In genomic region chr1:188660339-188660738, GRCm38 (mm10) we compare ENCODE assay signal across 8 mouse cellular contexts.
A peak's percentile ranks its signal among the peaks of the same experiment; 100 is the strongest.
DNase-seq lines count a peak whose midpoint lies in the region; ATAC-seq and TF ChIP-seq lines count a peak whose summit lies in the region.

No protein-coding gene starts in this region.

- H3K4me1 ChIP-seq in heart, embryonic 16.5 days (ENCODE audit: control insufficient read depth, insufficient read depth, low read length) = peaks cover 3% of the 10 kb centered on the region; the same call in 1 of the 2 replicates
- H3K4me1 ChIP-seq in liver, postnatal 0 days (ENCODE audit: insufficient read depth) = no peaks in the 10 kb centered on the region

- H3K36me3 ChIP-seq in heart, embryonic 16.5 days (ENCODE audit: control insufficient read depth, insufficient read depth) = no peaks in the 10 kb centered on the region
- no peaks in the 10 kb centered on the region for H3K36me3 ChIP-seq in liver, postnatal 0 days (replicated peaks; ENCODE audit: insufficient read depth, low read length)

- no peaks in the 10 kb centered on the region for H3K9me3 ChIP-seq in heart, embryonic 16.5 days (replicated peaks; ENCODE audit: control insufficient read depth, low read length)
- H3K9me3 ChIP-seq in liver, postnatal 0 days (ENCODE audit: low read length) = no peaks in the 10 kb centered on the region

- no peak overlapping the region for H3K27ac ChIP-seq in heart, embryonic 16.5 days (ENCODE audit: low read length)
- H3K27ac ChIP-seq in liver, postnatal 0 days (ENCODE audit: low read depth) = no peak overlapping the region

- peak overlapping the region; percentile 62 for H3K4me2 ChIP-seq in heart, embryonic 16.5 days (ENCODE audit: low read depth, low read length)
- 0 out of 2 replicates have a peak overlapping the region, but pooled peaks have one; percentile 8 for H3K4me2 ChIP-seq in liver, postnatal 0 days (ENCODE audit: low read depth, low read length)

- no peaks in the 10 kb centered on the region for H3K27me3 ChIP-seq in heart, embryonic 16.5 days (ENCODE audit: control insufficient read depth, insufficient read depth, low read length)
- H3K27me3 ChIP-seq in liver, postnatal 0 days (ENCODE audit: insufficient read depth, low read length) = no peaks in the 10 kb centered on the region

- no peak for TF ChIP-seq EP300 in liver, postnatal 0 days (IDR thresholded peaks at IDR 0.05; ENCODE audit: low read depth)

- WGBS in heart, embryonic 16.5 days = 15% methylated on average over 3 of the region's 3 CpGs
- 24% methylated on average over 3 of the region's 3 CpGs for WGBS in liver, postnatal 0 days (ENCODE audit: insufficient replicate concordance)

- ATAC-seq in common myeloid progenitor, adult 5-6 weeks (replicated peaks; ENCODE audit: low read depth, poor library complexity, severe bottlenecking) = 0 out of 2 replicates have a peak, but pooled peaks have one; percentile 60
- peak; percentile 67 for ATAC-seq in heart, embryonic 16.5 days (replicated peaks; ENCODE audit: extremely low read depth, insufficient read depth, low FRiP score)
- ATAC-seq in liver, postnatal 0 days = no peak
- no peak for ATAC-seq in CD4-positive, CD25-positive, alpha-beta regulatory T cell, adult 4 months

- peak overlapping the region; percentile 59 for H3K9ac ChIP-seq in heart, embryonic 16.5 days (ENCODE audit: low read length)
- H3K9ac ChIP-seq in liver, postnatal 0 days (replicated peaks) = no peak overlapping the region

- H3K4me3 ChIP-seq in heart, embryonic 16.5 days (ENCODE audit: low read length) = peak overlapping the region; percentile 43
- H3K4me3 ChIP-seq in liver, postnatal 0 days (ENCODE audit: low read depth, low read length) = no peak overlapping the region

- DNase-seq in ES-CJ7 (ENCODE audit: low read depth, low spot score) = peak; percentile 80
- no peak for DNase-seq in liver, postnatal 0 days
- DNase-seq in layer of hippocampus, adult 11-12 months (ENCODE audit: low spot score) = no peak
- DNase-seq in urinary bladder, postnatal 36 days (ENCODE audit: low spot score in 2 of 2) = no peak
- DNase-seq in B cell, adult 2 months = no peak

- no peak for TF ChIP-seq CTCF in liver, postnatal 0 days (IDR thresholded peaks at IDR 0.05; ENCODE audit: low read depth)

Comparison
In these comparisons a context has a peak if more than half of its experiments do, and no peak if none do; other contexts are left out.
1. ATAC-seq: peak in common myeloid progenitor, adult 5-6 weeks (single experiment) and heart, embryonic 16.5 days (single experiment); none in liver, postnatal 0 days (single experiment) and CD4-positive, CD25-positive, alpha-beta regulatory T cell, adult 4 months (single experiment).